Mouse (Mus musculus) midbrain, postnatal 0 days (tissue): ENCODE data around the gene 4933428G20Rik. TPM values are rescaled to one million over a fixed set of nuclear protein-coding genes. Genes with fewer than 3 reads are reported as not detected.
A peak's percentile ranks its signal among the peaks of the same experiment; 100 is the strongest.

Source experiments
- ATAC-seq: fragments of 200-750 bp; cut with Nextera tagmentation; 2 replicates; pipeline ENCODE4 v1.8.0; 2017; ENCODE audit warnings: moderate number of reproducible peaks, mild to moderate bottlenecking, moderate TSS enrichment, moderate library complexity; ENCODE audit not compliant: low FRiP score
- DNase-seq: peaks from one replicate; pipeline ENCODE4 v3.0.0-alpha.2; 2015; ENCODE audit warnings: low spot score
- H3K27ac ChIP-seq: fragments of 300-500 bp; sonication (generic); 2 replicates; pipeline ENCODE4 v1.5.1; 2014; ENCODE audit warnings: low read depth, mild to moderate bottlenecking, low read length, mixed read lengths
- H3K27me3 ChIP-seq: fragments of 300-500 bp; sonication (generic); 2 replicates; pipeline ENCODE4 v1.6.1; 2014; ENCODE audit warnings: low read length, control low read depth, mixed read lengths; ENCODE audit not compliant: insufficient read depth
- H3K36me3 ChIP-seq: fragments of 300-500 bp; sonication (generic); 2 replicates; pipeline ENCODE4 v1.6.1; 2014; ENCODE audit warnings: low read length, control low read depth, mixed read lengths; ENCODE audit not compliant: insufficient read depth
- H3K4me1 ChIP-seq: fragments of 300-500 bp; sonication (generic); 2 replicates; pipeline ENCODE4 v1.6.1; 2014; ENCODE audit warnings: mild to moderate bottlenecking, control low read depth, antibody characterized with exemption, low read length, mixed read lengths; ENCODE audit not compliant: insufficient read depth
- H3K4me2 ChIP-seq: fragments of 300-500 bp; sonication (generic); 2 replicates; pipeline ENCODE4 v1.6.1; 2014; ENCODE audit warnings: low read depth, mild to moderate bottlenecking, low read length, mixed read lengths; ENCODE audit not compliant: poor library complexity, severe bottlenecking
- H3K4me3 ChIP-seq: fragments of 300-500 bp; sonication (generic); 2 replicates; pipeline ENCODE4 v1.5.1; 2014; ENCODE audit warnings: low read depth, mild to moderate bottlenecking, low read length, moderate library complexity
- H3K9ac ChIP-seq: fragments of 300-500 bp; sonication (generic); replicated peaks from 2 replicates; pipeline ENCODE4 v1.6.1; 2014; ENCODE audit warnings: mild to moderate bottlenecking, low read length, moderate library complexity, mixed read lengths; ENCODE audit not compliant: poor library complexity, severe bottlenecking
- H3K9me3 ChIP-seq: fragments of 300-500 bp; sonication (generic); 2 replicates; pipeline ENCODE4 v1.6.1; 2016; ENCODE audit warnings: low read length, control low read depth
- CTCF ChIP-seq: IDR thresholded peaks from 2 replicates; pipeline ENCODE4 v1.5.1; 2016; ENCODE audit warnings: antibody characterized with exemption, mild to moderate bottlenecking
- WGBS: fragments of 180-500 bp; shearing (Covaris S2); extraction: QIAGEN DNeasy Blood & Tissue Kit; methylation state at CpG from one replicate; pipeline ENCODE4 v1.1.7; 2014; 5-methylcytosine and 5-hydroxymethylcytosine counted together
- polyA plus RNA-seq: library from polyadenylated mRNA; unstranded; fragments of >200 nt; fragmentation: Nextera tagmentation; extraction: Ambion mirVana; gene quantifications from 2 replicates; pipeline ENCODE4 v1.2.1, GENCODE M21; 2015
- total RNA-seq: library from RNA; depleted of rRNA; stranded (reverse); fragments of >200 nt; gene quantifications from 2 replicates; pipeline ENCODE4 v1.2.3, GENCODE M21; 2014; rRNA removed

Gene 4933428G20Rik
- total and polyA plus RNA-seq, 2 experiments from 2014 or later = 0.91 TPM; not detected in 1

GRCm38 (mm10) chr11:97441036-97441657 is 59.0 kb downstream of the 4933428G20Rik start:
- ATAC-seq (0 out of 2 replicates have a peak, but pooled peaks have one; percentile 15), DNase-seq (peak; percentile 43)
- Histone ChIP-seq H3K27me3 (no peaks in the 10 kb centered on the region; the same call in 1 of the 2 replicates), H3K4me3 (no peak overlapping the region), H3K4me1 (no peaks in the 10 kb centered on the region), H3K27ac (no peak overlapping the region), H3K9ac (no peak overlapping the region), H3K4me2 (peak overlapping the region; percentile 46; the same call in 1 of the 2 replicates), H3K9me3 (no peaks in the 10 kb centered on the region), H3K36me3 (peaks cover 19% of the 10 kb centered on the region)
- WGBS = 51% methylated on average over 15 of the region's 15 CpGs
- TF ChIP-seq CTCF = no peak

Other genes with a start within 250 kb of the 4933428G20Rik start
- 52.5 and 81.0 TPM in 2 replicates for gene Npepps, start 219.7 kb downstream of the 4933428G20Rik start, total RNA-seq
- 97.8 and 109 TPM in 2 replicates for gene Npepps, start 219.7 kb downstream of the 4933428G20Rik start, polyA plus RNA-seq
- gene Mrpl45, start 184.6 kb downstream of the 4933428G20Rik start, total RNA-seq = 21.4 and 29.1 TPM in 2 replicates
- 33.0 and 36.0 TPM in 2 replicates for gene Mrpl45, start 184.6 kb downstream of the 4933428G20Rik start, polyA plus RNA-seq
- gene Gpr179, start 148.3 kb downstream of the 4933428G20Rik start, total RNA-seq = 0.57 and 0.71 TPM in 2 replicates
- 0.66 and 0.78 TPM in 2 replicates for gene Gpr179, start 148.3 kb downstream of the 4933428G20Rik start, polyA plus RNA-seq
- 54.9 and 60.4 TPM in 2 replicates for gene Socs7, start 137.8 kb downstream of the 4933428G20Rik start, total RNA-seq
- gene Socs7, start 137.8 kb downstream of the 4933428G20Rik start, polyA plus RNA-seq = 6.9 and 7.4 TPM in 2 replicates
- 80.2 and 80.9 TPM in 2 replicates for gene Arhgap23, start 84.8 kb downstream of the 4933428G20Rik start, total RNA-seq
- 9.2 and 9.6 TPM in 2 replicates for gene Arhgap23, start 84.8 kb downstream of the 4933428G20Rik start, polyA plus RNA-seq
- 95.0 and 100 TPM in 2 replicates for gene Srcin1, start 75.8 kb upstream of the 4933428G20Rik start, total RNA-seq
- gene Srcin1, start 75.8 kb upstream of the 4933428G20Rik start, polyA plus RNA-seq = 13.1 and 14.0 TPM in 2 replicates
- gene Epop, start 129.4 kb upstream of the 4933428G20Rik start, total RNA-seq = 5.0 and 8.4 TPM in 2 replicates
- 1.5 and 1.6 TPM in 2 replicates for gene Epop, start 129.4 kb upstream of the 4933428G20Rik start, polyA plus RNA-seq
- gene Mllt6, start 163.1 kb upstream of the 4933428G20Rik start, total RNA-seq = 43.9 and 52.8 TPM in 2 replicates
- gene Mllt6, start 163.1 kb upstream of the 4933428G20Rik start, polyA plus RNA-seq = 1.5 and 1.7 TPM in 2 replicates
- 13.3 and 27.0 TPM in 2 replicates for gene Cisd3, start 185.5 kb upstream of the 4933428G20Rik start, total RNA-seq
- gene Cisd3, start 185.5 kb upstream of the 4933428G20Rik start, polyA plus RNA-seq = 41.5 and 45.1 TPM in 2 replicates
- gene Pcgf2, start 200.2 kb upstream of the 4933428G20Rik start, total RNA-seq = 16.0 and 19.6 TPM in 2 replicates
- gene Pcgf2, start 200.2 kb upstream of the 4933428G20Rik start, polyA plus RNA-seq = 14.2 and 16.7 TPM in 2 replicates
- gene Psmb3, start 203.1 kb upstream of the 4933428G20Rik start, total RNA-seq = 386 and 449 TPM in 2 replicates
- gene Psmb3, start 203.1 kb upstream of the 4933428G20Rik start, polyA plus RNA-seq = 473 and 491 TPM in 2 replicates
- gene Pip4k2b, start 244.4 kb upstream of the 4933428G20Rik start, total RNA-seq = 149 and 166 TPM in 2 replicates
- 4.1 and 5.2 TPM in 2 replicates for gene Pip4k2b, start 244.4 kb upstream of the 4933428G20Rik start, polyA plus RNA-seq